Mouse (Mus musculus) T-helper 1 cell (primary cell): ENCODE results near the gene Mrpl58.
"Not testable (repeated sequence)": the region's sequence is repeated elsewhere in the genome, so short reads cannot be mapped to it uniquely, and the experiment has no call there.

Source experiments
- in situ Hi-C: fragments of 300-600 bp; cut with MboI, MseI; formaldehyde crosslinking; loops from one replicate; pipeline ENCODE4 v1.15.1; 2025; ENCODE audit warnings: high pct_unique_total_duplicates

The Mrpl58 gene

GRCm38 (mm10) chr11:115381743-115382539 is 21.6 kb upstream of the Mrpl58 start, which contains the start of gene Cdr2l:
Cdr2l (plus strand) TSS chr11:115381916.
- in situ Hi-C loops: no loop called here

- in situ Hi-C loops: no loop called here
Observed at GRCm38 (mm10) chr11:115382891-115383290, 20.7 kb upstream of the Mrpl58 start.

- in situ Hi-C loops: no loop called here
Observed at GRCm38 (mm10) chr11:115383701-115384474, 19.7 kb upstream of the Mrpl58 start.

GRCm38 (mm10) chr11:115384587-115384986 is 19.0 kb upstream of the Mrpl58 start:
- in situ Hi-C loops: no loop called here

- in situ Hi-C loops: not testable (repeated sequence)
Observed at GRCm38 (mm10) chr11:115386859-115387258, 16.7 kb upstream of the Mrpl58 start.

- in situ Hi-C loops: loop anchor here (5.0 kb wide), 1 partner anchor 51 kb away; the partner anchor contains the start of gene Trim80
Observed at GRCm38 (mm10) chr11:115391358-115391757, 12.2 kb upstream of the Mrpl58 start.

- in situ Hi-C loops: loop anchor here (5.0 kb wide), 1 partner anchor 48 kb away; the partner anchor contains the start of gene Trim80
Observed at GRCm38 (mm10) chr11:115393721-115394325, 9.7 kb upstream of the Mrpl58 start.

GRCm38 (mm10) chr11:115398085-115398484 is 5.5 kb upstream of the Mrpl58 start:
- in situ Hi-C loops: no loop called here

GRCm38 (mm10) chr11:115400126-115400525 is 3.4 kb upstream of the Mrpl58 start:
- in situ Hi-C loops: no loop called here

- in situ Hi-C loops: no loop called here
Observed at GRCm38 (mm10) chr11:115400630-115401391, 2.7 kb upstream of the Mrpl58 start.

GRCm38 (mm10) chr11:115405723-115406122 is 2.2 kb downstream of the Mrpl58 start:
- in situ Hi-C loops: no loop called here

- in situ Hi-C loops: no loop called here
Observed at GRCm38 (mm10) chr11:115406858-115407401, 3.4 kb downstream of the Mrpl58 start.

- in situ Hi-C loops: no loop called here
Observed at GRCm38 (mm10) chr11:115408266-115408920, 4.8 kb downstream of the Mrpl58 start.

GRCm38 (mm10) chr11:115409556-115409955 is 6.0 kb downstream of the Mrpl58 start:
- in situ Hi-C loops: no loop called here

- in situ Hi-C loops: loop anchor here (10.0 kb wide), 1 partner anchor 55 kb away; the partner anchor contains the start of gene Armc7
Observed at GRCm38 (mm10) chr11:115419531-115420237, 16.1 kb downstream of the Mrpl58 start, which contains the start of the genes Atp5h and Kctd2. Atp5h (minus strand) TSS chr11:115419962. Kctd2 (plus strand) TSS chr11:115420128.

GRCm38 (mm10) chr11:115420336-115421190 is 17.0 kb downstream of the Mrpl58 start:
- in situ Hi-C loops: loop anchor here (10.0 kb wide), 1 partner anchor 54 kb away; the partner anchor contains the start of gene Armc7

- in situ Hi-C loops: loop anchor here (10.0 kb wide), 1 partner anchor 53 kb away; the partner anchor contains the start of gene Armc7
Observed at GRCm38 (mm10) chr11:115421328-115421727, 17.8 kb downstream of the Mrpl58 start.

GRCm38 (mm10) chr11:115421972-115422371 is 18.4 kb downstream of the Mrpl58 start:
- in situ Hi-C loops: loop anchor here (10.0 kb wide), 1 partner anchor 53 kb away; the partner anchor contains the start of gene Armc7
